Mouse (Mus musculus): ENCODE measurements around the gene Anpep.
A peak's percentile ranks its signal among the peaks of the same experiment; 100 is the strongest.

DNA sequence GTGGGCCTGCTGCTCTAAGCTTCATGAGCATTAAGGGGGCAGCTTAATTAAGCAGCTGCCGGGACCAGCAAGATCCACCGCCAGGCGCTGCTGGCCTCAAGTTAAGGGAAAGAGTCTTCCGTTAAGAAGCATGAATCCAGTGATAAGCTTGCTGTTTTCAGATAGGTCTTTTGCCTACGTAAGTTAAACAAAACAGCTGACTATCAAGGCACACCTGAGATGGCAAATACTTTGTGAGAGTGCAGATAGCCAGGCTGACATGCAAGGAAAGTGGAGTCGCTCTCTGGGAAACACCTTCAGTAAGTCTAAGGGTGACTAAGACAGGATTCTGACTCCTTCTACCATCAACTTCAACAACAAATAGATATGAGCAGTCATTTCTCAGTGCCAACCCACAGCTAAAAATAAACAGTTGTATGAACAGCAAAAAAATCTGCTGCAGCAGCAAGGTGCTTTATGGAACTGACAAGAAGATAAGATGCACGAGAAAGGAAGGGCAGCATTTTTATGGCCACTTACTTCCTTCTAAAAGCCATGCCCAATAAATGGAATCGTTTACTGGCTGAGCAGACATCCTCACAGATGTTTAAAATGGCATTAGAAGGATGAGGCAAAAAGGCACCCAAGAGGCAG is 42.4 kb upstream of the Anpep start:
- TF ChIP-seq CHD2 (IDR thresholded peaks at IDR 0.05; ENCODE audit: low read length) (no peak), CTCF (IDR thresholded peaks at IDR 0.05 in 2 of 3, conservative IDR thresholded peaks at IDR 0.05 in 1 of 3; ENCODE audit: control insufficient read depth in 1 of 3, insufficient read depth in 1 of 3, low read depth in 2 of 3, low read length in 3 of 3, poor library complexity in 1 of 3, severe bottlenecking in 1 of 3) (no peak), RCOR1 (IDR thresholded peaks at IDR 0.05; ENCODE audit: low read depth, low read length) (peak; percentile 58), EP300 (IDR thresholded peaks at IDR 0.05; ENCODE audit: low read depth in 1 of 2, low read length in 2 of 2) (peak; percentile 55 to 80), BHLHE40 (IDR thresholded peaks at IDR 0.05; ENCODE audit: borderline replicate concordance, low read depth, low read length) (peak; percentile 75; the same call in 1 of the 2 replicates), POLR2AphosphoS5 (IDR thresholded peaks at IDR 0.05; ENCODE audit: borderline replicate concordance, low read depth, low read length) (no peak), POLR2A (IDR thresholded peaks at IDR 0.05; ENCODE audit: control insufficient read depth in 1 of 2, insufficient read depth in 1 of 2, low read depth in 1 of 2, low read length in 2 of 2, poor library complexity in 1 of 2) (no peak), HCFC1 (IDR thresholded peaks at IDR 0.05; ENCODE audit: low read depth, low read length) (0 out of 2 replicates have a peak, but pooled peaks have one; percentile 15), MAX (IDR thresholded peaks at IDR 0.05; ENCODE audit: low read length) (no peak; the same call in 1 of the 2 replicates), TAL1 (IDR thresholded peaks at IDR 0.05; ENCODE audit: low read length) (peak; percentile 45), GATA1 (IDR thresholded peaks at IDR 0.05; ENCODE audit: low read depth, low read length) (peak; percentile 65)
